Mouse (Mus musculus) brain, embryonic 14.5 days (tissue): ENCODE results near the gene Dctd.

Experiments
- CTCF ChIP-seq: fragments of 200-500 bp; IDR thresholded peaks from 2 replicates; pipeline ENCODE4 v1.5.1; 2012; ENCODE audit warnings: inconsistent platforms, mild to moderate bottlenecking, moderate library complexity, borderline replicate concordance; ENCODE audit not compliant: insufficient read depth, insufficient read length; ENCODE audit errors: extremely low read depth
- POLR2A ChIP-seq: fragments of 200-500 bp; IDR thresholded peaks from 2 replicates; pipeline ENCODE4 v1.6.1; 2012; ENCODE audit warnings: mild to moderate bottlenecking, inconsistent platforms, borderline replicate concordance; ENCODE audit not compliant: poor library complexity, insufficient read depth, insufficient read length, severe bottlenecking; ENCODE audit errors: extremely low read depth

DNA sequence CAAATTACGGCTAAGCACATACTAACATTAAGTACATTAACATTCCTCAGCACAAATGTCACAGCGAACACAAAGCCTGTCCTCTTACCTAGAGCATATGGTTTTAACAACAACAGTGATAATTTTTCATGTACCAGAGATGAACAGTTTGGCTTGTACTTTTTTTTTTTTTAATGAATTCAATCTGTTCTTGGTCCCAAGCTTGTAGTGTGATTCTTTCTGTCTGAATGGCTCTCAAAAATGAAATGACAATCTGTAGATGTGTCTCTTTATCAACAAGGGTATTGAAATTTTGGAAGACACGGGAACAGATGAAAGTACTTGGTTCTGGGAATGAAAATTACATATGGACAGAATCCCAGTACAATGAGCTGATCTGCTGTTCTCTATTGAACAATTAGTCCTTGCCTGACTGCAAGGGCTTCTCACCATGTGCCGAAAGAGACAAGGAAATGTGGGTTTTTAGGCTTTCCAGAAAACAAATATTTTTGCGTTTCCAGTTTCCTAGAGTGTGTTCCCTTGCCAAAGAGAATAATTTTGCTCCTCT, 35.3 kb upstream of the Dctd start:
- TF ChIP-seq CTCF (no peak), POLR2A (no peak)
